Mouse (Mus musculus) gastrocnemius, adult 18-20 months (tissue): Measurements from ENCODE around the gene Usp54. TPM values are rescaled to one million over a fixed set of nuclear protein-coding genes. Genes with fewer than 3 reads are reported as not detected.

ENCODE experiments used
- DNase-seq: peaks from one replicate; pipeline ENCODE4 v3.0.0; 2021; ENCODE audit warnings: low spot score
- long read RNA-seq, 2 experiments: library from polyadenylated mRNA; stranded (forward); transcript quantifications; one replicate each; pipeline ENCODE4 v2.0.0; 2021
- total RNA-seq, 2 experiments: library from RNA; stranded (reverse); gene quantifications; 2 replicates each; pipeline ENCODE4 v1.2.3; 2021

Gene Usp54
- 1 to 10 TPM; 3.1 to 5.1 TPM for total RNA-seq
- long read RNA-seq, experiment 1, partial matches to known transcripts, result 1 of 2 reads
- long read RNA-seq, experiment 1, other reads (novel, unspliced or antisense), result 1 of 2 reads
- long read RNA-seq, experiment 2, partial matches to known transcripts, result 0 of 1 reads
- long read RNA-seq, experiment 2, other reads (novel, unspliced or antisense), result 1 of 1 reads

GRCm38 (mm10) chr14:20640644-20641437, at the start of gene Usp54:
Usp54 (minus strand) TSS chr14:20641063.
- peak; percentile 99 for DNase-seq

GRCm38 (mm10) chr14:20689009-20689408, 48.1 kb upstream of the Usp54 start:
- no peak for DNase-seq

- DNase-seq, result no peak
These were observed 45.7 kb upstream of the Usp54 start for GRCm38 (mm10) chr14:20686576-20686975.

- no peak for DNase-seq
These were observed 41.6 kb upstream of the Usp54 start for GRCm38 (mm10) chr14:20682498-20682897.

GRCm38 (mm10) chr14:20681742-20682141, 40.9 kb upstream of the Usp54 start:
- no peak for DNase-seq

- no peak for DNase-seq
These were observed 37.0 kb upstream of the Usp54 start for GRCm38 (mm10) chr14:20677906-20678305.

- peak; percentile 99 for DNase-seq
These were observed 33.4 kb upstream of the Usp54 start, which contains the start of gene Sec24c for GRCm38 (mm10) chr14:20674064-20674833. Sec24c (plus strand) TSS chr14:20674308.

- DNase-seq, result peak; percentile 77
These were observed 32.8 kb upstream of the Usp54 start for GRCm38 (mm10) chr14:20673735-20674063.

GRCm38 (mm10) chr14:20672990-20673389, 32.1 kb upstream of the Usp54 start:
- no peak for DNase-seq

GRCm38 (mm10) chr14:20668154-20668810, 27.4 kb upstream of the Usp54 start, which contains the start of gene Synpo2l:
Synpo2l (minus strand) TSS chr14:20668354.
- peak; percentile 87 for DNase-seq

- no peak for DNase-seq
These were observed 26.6 kb upstream of the Usp54 start for GRCm38 (mm10) chr14:20667469-20667868.

GRCm38 (mm10) chr14:20664436-20664835, 23.6 kb upstream of the Usp54 start:
- DNase-seq, result peak; percentile 78

GRCm38 (mm10) chr14:20663601-20664000, 22.7 kb upstream of the Usp54 start:
- DNase-seq, result no peak

GRCm38 (mm10) chr14:20662740-20663139, 21.9 kb upstream of the Usp54 start:
- no peak for DNase-seq

GRCm38 (mm10) chr14:20661661-20662331, 20.9 kb upstream of the Usp54 start:
- DNase-seq, result no peak

GRCm38 (mm10) chr14:20660827-20661660, 20.2 kb upstream of the Usp54 start:
- peak; percentile 98 for DNase-seq

GRCm38 (mm10) chr14:20659687-20660086, 18.8 kb upstream of the Usp54 start:
- no peak for DNase-seq

GRCm38 (mm10) chr14:20658902-20659301, 18.0 kb upstream of the Usp54 start:
- no peak for DNase-seq

GRCm38 (mm10) chr14:20658326-20658725, 17.5 kb upstream of the Usp54 start:
- peak; percentile 77 for DNase-seq

- peak; percentile 81 for DNase-seq
These were observed 15.5 kb upstream of the Usp54 start, which contains the start of gene Myoz1 for GRCm38 (mm10) chr14:20656361-20656760. Myoz1 (minus strand) TSS chr14:20656540.
